Mouse (Mus musculus) myocyte (in vitro differentiated cells): ENCODE results near the gene Gxylt2.

Source experiments
- CEBPB ChIP-seq: IDR thresholded peaks from 2 replicates; pipeline ENCODE4 v1.6.1; 2011; ENCODE audit warnings: mild to moderate bottlenecking, moderate library complexity; ENCODE audit not compliant: poor library complexity, insufficient read depth, severe bottlenecking
- E2F4 ChIP-seq: IDR thresholded peaks from one replicate; pipeline ENCODE4 v1.6.1; 2011; ENCODE audit warnings: mild to moderate bottlenecking, control low read depth, moderate library complexity; ENCODE audit not compliant: insufficient read depth
- MAX ChIP-seq: IDR thresholded peaks from one replicate; pipeline ENCODE4 v1.6.1; 2011; ENCODE audit warnings: low read depth, mild to moderate bottlenecking, control low read depth
- MYOD1 ChIP-seq, 3 experiments: IDR thresholded peaks; one replicate each; pipeline ENCODE4 v1.6.1; 2011; ENCODE audit warnings: control low read depth in 2 of 3, low read depth in 2 of 3, mild to moderate bottlenecking in 2 of 3, moderate library complexity in 1 of 3; ENCODE audit not compliant: insufficient read length in 2 of 3, control insufficient read depth in 1 of 3
- POLR2A ChIP-seq: IDR thresholded peaks from one replicate; pipeline ENCODE4 v1.6.1; 2011; ENCODE audit warnings: low read depth, mild to moderate bottlenecking, control low read depth, moderate library complexity; ENCODE audit not compliant: insufficient read length
- POLR2AphosphoS2 ChIP-seq: IDR thresholded peaks from one replicate; pipeline ENCODE4 v1.6.1; 2011; ENCODE audit warnings: low read depth, control low read depth; ENCODE audit not compliant: insufficient read length
- REST ChIP-seq: IDR thresholded peaks from one replicate; pipeline ENCODE4 v1.6.1; 2011; ENCODE audit warnings: mild to moderate bottlenecking, control low read depth, moderate library complexity; ENCODE audit not compliant: insufficient read depth, insufficient read length
- TCF12 ChIP-seq: IDR thresholded peaks from one replicate; pipeline ENCODE4 v1.6.1; 2011; ENCODE audit warnings: mild to moderate bottlenecking, control low read depth; ENCODE audit not compliant: poor library complexity, insufficient read depth, severe bottlenecking
- USF1 ChIP-seq: IDR thresholded peaks from one replicate; pipeline ENCODE4 v1.6.1; 2011; ENCODE audit warnings: low read depth, mild to moderate bottlenecking, control low read depth, moderate library complexity

GRCm38 (mm10) chr6:100705366-100705811, 855 bp downstream of the Gxylt2 start:
- no peak for TF ChIP-seq MAX
- TF ChIP-seq CEBPB, result no peak
- TF ChIP-seq POLR2A, result no peak
- TF ChIP-seq POLR2AphosphoS2, result no peak
- no peak for TF ChIP-seq MYOD1 (IDR thresholded peaks at IDR 0.05; ENCODE audit: control insufficient read depth in 1 of 3, insufficient read length in 2 of 3, low read depth in 2 of 3)
- TF ChIP-seq TCF12, result no peak
- no peak for TF ChIP-seq USF1
- no peak for TF ChIP-seq E2F4
- TF ChIP-seq REST, result no peak
